Mouse (Mus musculus): ENCODE results near the gene Hoxc12. TPM values are rescaled to one million over a fixed set of nuclear protein-coding genes. Genes with fewer than 3 reads are reported as not detected.

The Hoxc12 gene
- polyA plus RNA-seq, 1 experiment from 2014 or later = not detected

DNA sequence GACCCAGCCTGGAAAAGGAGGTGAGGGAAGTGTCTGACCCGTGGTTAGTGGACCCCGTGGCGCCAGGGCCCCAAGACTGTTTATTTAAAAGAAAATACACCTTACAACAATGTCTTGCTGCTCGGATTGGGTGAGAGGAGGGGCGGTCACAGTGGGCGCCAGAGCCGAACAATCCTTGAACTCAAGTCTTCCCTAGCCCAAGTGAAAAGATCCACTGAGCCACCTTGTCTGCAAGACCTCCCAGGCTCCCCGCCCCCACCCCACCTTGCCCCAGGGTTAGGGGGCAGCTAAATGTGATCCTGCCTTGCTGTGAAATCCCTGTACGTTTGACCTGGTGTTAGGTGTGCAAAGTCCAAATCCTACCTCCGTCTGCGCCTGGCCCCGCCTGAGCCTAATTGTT is 20.3 kb downstream of the Hoxc12 start:
- Histone ChIP-seq H3K4me2 (replicated peaks; ENCODE audit: low read depth, low read length) (peak overlapping the region; percentile 63), H3K9ac (ENCODE audit: low read depth, low read length) (peak overlapping the region; percentile 80; the same call in 1 of the 2 replicates), H3K27ac (ENCODE audit: low read depth, low read length) (peak overlapping the region; percentile 90; the same call in 1 of the 2 replicates), H3K27me3 (ENCODE audit: control insufficient read depth, insufficient read depth, low read length) (peaks cover 17% of the 10 kb centered on the region), H3K4me1 (ENCODE audit: control insufficient read depth, insufficient read depth, low read length) (peaks cover 31% of the 10 kb centered on the region), H3K9me3 (ENCODE audit: control insufficient read depth, low read length) (no peaks in the 10 kb centered on the region), H3K36me3 (ENCODE audit: control insufficient read depth, insufficient read depth, low read length) (no peaks in the 10 kb centered on the region), H3K4me3 (ENCODE audit: low read length) (peak overlapping the region; percentile 59)
- peak; percentile 10; the same call in 1 of the 2 replicates for ATAC-seq (ENCODE audit: low FRiP score, low TSS enrichment)
- WGBS = 3% methylated on average over 12 of the region's 12 CpGs

DNA sequence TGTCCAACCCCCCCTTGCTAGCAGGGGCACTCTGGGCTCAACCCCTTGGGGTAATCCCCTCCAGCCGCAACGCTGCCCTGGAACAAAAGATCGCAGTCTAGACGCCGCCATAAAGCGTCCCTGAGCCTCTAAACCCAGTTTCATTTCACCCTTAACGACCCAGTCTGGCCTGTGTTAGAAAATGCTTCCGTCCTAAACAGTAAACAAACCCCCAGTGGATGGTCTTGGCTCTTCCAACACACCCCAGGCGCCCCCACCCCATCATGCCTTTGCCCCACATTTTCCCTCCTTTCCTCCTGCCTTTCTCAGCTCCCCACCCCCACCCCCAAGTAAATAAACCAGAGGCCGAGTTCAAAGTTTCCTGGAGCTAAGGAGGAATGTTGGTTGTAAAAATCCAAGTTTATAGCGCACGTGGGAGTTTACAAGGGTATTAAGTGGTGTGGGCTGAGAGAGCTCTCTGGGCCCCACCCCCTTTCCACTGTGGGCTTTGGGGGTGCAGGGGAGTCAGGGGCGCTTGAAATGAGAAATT is 23.2 kb downstream of the Hoxc12 start:
- peak overlapping the region; percentile 32 for H3K4me3 ChIP-seq (ENCODE audit: low read length)
- no peaks in the 10 kb centered on the region for H3K36me3 ChIP-seq (ENCODE audit: control insufficient read depth, insufficient read depth, low read length)
- H3K4me1 ChIP-seq (ENCODE audit: control insufficient read depth, insufficient read depth, low read length) = peaks cover 27% of the 10 kb centered on the region
- ATAC-seq (ENCODE audit: low FRiP score, low TSS enrichment) = peak; percentile 45
- no peaks in the 10 kb centered on the region; the same call in 1 of the 2 replicates for H3K27me3 ChIP-seq (ENCODE audit: control insufficient read depth, insufficient read depth, low read length)
- WGBS = 2% methylated on average over 13 of the region's 13 CpGs
- H3K9me3 ChIP-seq (ENCODE audit: control insufficient read depth, low read length) = no peaks in the 10 kb centered on the region
- H3K4me2 ChIP-seq (replicated peaks; ENCODE audit: low read depth, low read length) = peak overlapping the region; percentile 55
- peak overlapping the region; percentile 96 for H3K27ac ChIP-seq (ENCODE audit: low read depth, low read length)
- H3K9ac ChIP-seq (ENCODE audit: low read depth, low read length) = peak overlapping the region; percentile 63

DNA sequence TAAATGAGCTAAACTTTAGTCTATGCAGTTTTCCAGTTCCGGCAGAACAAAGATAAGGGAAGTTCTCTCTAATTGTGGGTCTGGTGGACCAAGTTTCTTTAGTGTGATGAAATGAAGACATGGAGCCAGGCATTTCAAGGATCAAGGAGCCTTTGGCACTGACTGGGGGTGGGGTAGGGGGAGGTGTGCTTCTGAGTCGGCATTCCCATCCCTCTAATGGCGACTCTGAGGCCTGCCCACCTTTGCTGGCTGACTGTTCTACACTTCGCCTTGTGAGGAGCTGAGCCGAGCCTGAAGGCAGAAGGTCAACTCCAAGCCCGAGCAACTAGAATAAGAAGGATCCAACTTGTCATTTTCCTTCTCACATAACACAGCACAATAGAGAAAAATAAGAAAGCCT is 25.2 kb downstream of the Hoxc12 start:
- no peak for ATAC-seq (ENCODE audit: low FRiP score, low TSS enrichment)
- Histone ChIP-seq H3K4me3 (ENCODE audit: low read length) (peak overlapping the region; percentile 22; the same call in 1 of the 2 replicates), H3K4me1 (ENCODE audit: control insufficient read depth, insufficient read depth, low read length) (peaks cover 25% of the 10 kb centered on the region), H3K9ac (ENCODE audit: low read depth, low read length) (peak overlapping the region; percentile 61), H3K36me3 (ENCODE audit: control insufficient read depth, insufficient read depth, low read length) (no peaks in the 10 kb centered on the region), H3K9me3 (ENCODE audit: control insufficient read depth, low read length) (no peaks in the 10 kb centered on the region), H3K4me2 (replicated peaks; ENCODE audit: low read depth, low read length) (peak overlapping the region; percentile 55), H3K27me3 (ENCODE audit: control insufficient read depth, insufficient read depth, low read length) (peaks cover 7% of the 10 kb centered on the region; the same call in 1 of the 2 replicates), H3K27ac (ENCODE audit: low read depth, low read length) (peak overlapping the region; percentile 96)
- 2% methylated on average over 6 of the region's 6 CpGs for WGBS

DNA sequence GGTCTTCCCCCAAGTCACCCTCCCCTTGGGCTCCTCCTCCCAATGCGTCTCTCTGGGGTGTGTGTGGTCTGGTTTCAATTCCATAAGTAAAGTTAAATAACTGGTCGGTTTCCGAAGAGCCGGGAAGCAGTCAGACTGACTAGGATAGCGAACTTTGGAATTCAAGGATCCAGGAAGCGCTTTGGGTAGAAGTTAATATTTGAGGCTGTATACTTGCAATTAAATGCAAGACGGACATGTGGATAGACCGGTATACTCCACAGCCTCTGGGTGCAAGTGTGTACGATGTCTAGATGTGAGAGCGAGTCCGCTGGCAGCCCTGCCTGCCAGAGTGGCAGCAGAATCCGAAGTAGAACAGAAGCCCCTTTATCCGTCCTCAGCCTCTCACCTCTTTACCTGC is 25.9 kb downstream of the Hoxc12 start:
- Histone ChIP-seq H3K36me3 (ENCODE audit: control insufficient read depth, insufficient read depth, low read length) (no peaks in the 10 kb centered on the region), H3K27me3 (ENCODE audit: control insufficient read depth, insufficient read depth, low read length) (peaks cover 7% of the 10 kb centered on the region; the same call in 1 of the 2 replicates), H3K4me2 (replicated peaks; ENCODE audit: low read depth, low read length) (peak overlapping the region; percentile 89), H3K27ac (ENCODE audit: low read depth, low read length) (peak overlapping the region; percentile 95), H3K9ac (ENCODE audit: low read depth, low read length) (peak overlapping the region; percentile 81), H3K9me3 (ENCODE audit: control insufficient read depth, low read length) (no peaks in the 10 kb centered on the region), H3K4me1 (ENCODE audit: control insufficient read depth, insufficient read depth, low read length) (peaks cover 17% of the 10 kb centered on the region), H3K4me3 (ENCODE audit: low read length) (peak overlapping the region; percentile 70)
- 5% methylated on average over 13 of the region's 13 CpGs for WGBS
- ATAC-seq (ENCODE audit: low FRiP score, low TSS enrichment) = no peak

DNA sequence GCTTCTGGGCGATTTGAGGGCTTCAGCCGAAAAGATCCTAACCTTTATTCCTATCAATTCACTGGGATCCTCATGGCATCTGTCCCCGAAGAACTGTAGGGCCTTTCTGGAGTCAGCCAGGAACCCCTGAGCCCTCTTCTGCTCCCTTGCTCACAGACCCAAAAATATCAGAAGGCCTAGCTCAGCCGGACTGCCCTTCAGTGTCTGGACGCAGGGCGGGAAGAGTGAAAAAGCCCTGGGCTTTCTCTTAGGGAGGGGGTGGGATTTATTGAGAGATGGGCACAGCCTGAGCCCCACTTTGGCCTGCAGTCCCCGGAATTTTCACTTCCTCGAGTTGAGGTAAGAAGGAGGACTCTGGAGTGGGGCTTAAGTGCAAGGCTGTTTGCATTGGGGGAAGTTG is 26.7 kb downstream of the Hoxc12 start:
- peak overlapping the region; percentile 70 for H3K4me3 ChIP-seq (ENCODE audit: low read length)
- H3K27me3 ChIP-seq (ENCODE audit: control insufficient read depth, insufficient read depth, low read length) = peaks cover 7% of the 10 kb centered on the region; the same call in 1 of the 2 replicates
- H3K9ac ChIP-seq (ENCODE audit: low read depth, low read length) = peak overlapping the region; percentile 81
- no peaks in the 10 kb centered on the region for H3K36me3 ChIP-seq (ENCODE audit: control insufficient read depth, insufficient read depth, low read length)
- WGBS = 6% methylated on average over 8 of the region's 8 CpGs
- H3K4me1 ChIP-seq (ENCODE audit: control insufficient read depth, insufficient read depth, low read length) = peaks cover 11% of the 10 kb centered on the region; the same call in 1 of the 2 replicates
- H3K4me2 ChIP-seq (replicated peaks; ENCODE audit: low read depth, low read length) = peak overlapping the region; percentile 89
- ATAC-seq (ENCODE audit: low FRiP score, low TSS enrichment) = no peak
- no peaks in the 10 kb centered on the region for H3K9me3 ChIP-seq (ENCODE audit: control insufficient read depth, low read length)
- peak overlapping the region; percentile 95 for H3K27ac ChIP-seq (ENCODE audit: low read depth, low read length)

DNA sequence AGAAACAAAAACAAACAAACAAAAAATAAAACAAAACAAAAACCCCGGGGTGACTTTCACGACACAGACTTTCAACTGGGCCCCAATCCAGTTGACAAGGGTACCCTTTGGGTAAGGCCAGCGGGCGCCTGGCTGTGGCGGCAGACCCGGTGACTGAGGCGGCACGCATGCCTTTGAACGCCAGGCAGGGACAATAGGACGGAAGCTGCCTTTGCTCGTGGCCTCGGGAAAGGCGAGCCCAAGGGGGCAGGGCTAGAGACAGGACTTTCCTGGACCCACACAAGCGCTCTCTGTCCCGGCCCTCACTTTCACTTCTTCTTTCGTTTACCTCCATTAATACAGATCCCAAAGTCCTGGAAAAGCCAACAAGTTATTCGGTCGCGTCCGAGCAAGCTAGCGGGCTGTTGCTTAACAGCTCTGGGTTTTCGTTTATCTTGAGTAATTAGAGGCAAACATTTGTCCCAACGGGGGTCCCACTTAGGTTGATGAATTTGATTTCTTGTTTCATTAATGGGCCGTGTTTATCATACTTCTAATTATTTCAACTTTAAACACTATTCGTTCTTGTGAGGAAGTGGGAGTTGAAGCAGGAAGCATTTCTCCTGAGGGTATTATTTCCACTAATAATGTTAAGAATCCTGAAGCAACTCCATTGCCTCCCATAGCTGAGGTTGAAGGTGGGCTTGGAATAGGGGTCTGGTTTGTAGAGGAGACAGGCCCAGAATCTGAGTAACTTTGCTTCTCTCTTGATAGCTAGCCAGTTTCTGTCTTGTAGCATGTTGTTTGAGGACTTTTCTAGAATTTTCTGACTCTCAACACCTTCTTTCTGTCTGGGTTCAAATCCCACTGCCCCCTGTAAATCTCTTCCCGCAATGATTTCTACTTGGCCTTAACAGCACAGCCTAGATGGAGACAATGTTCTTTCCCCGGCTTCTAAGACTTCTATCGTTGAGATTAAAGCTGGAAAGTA is 27.4 kb downstream of the Hoxc12 start:
- H3K36me3 ChIP-seq (ENCODE audit: control insufficient read depth, insufficient read depth, low read length) = no peaks in the 10 kb centered on the region
- 0 out of 2 replicates have a peak, but pooled peaks have one; percentile 21 for ATAC-seq (ENCODE audit: low FRiP score, low TSS enrichment)
- H3K27me3 ChIP-seq (ENCODE audit: control insufficient read depth, insufficient read depth, low read length) = peaks cover 11% of the 10 kb centered on the region; the same call in 1 of the 2 replicates
- H3K27ac ChIP-seq (ENCODE audit: low read depth, low read length) = peak overlapping the region; percentile 95
- H3K4me1 ChIP-seq (ENCODE audit: control insufficient read depth, insufficient read depth, low read length) = 0 out of 2 replicates have a peak, but pooled peaks cover 11% of the 10 kb centered on the region
- WGBS = 2% methylated on average over 28 of the region's 28 CpGs
- peak overlapping the region; percentile 81 for H3K9ac ChIP-seq (ENCODE audit: low read depth, low read length)
- no peaks in the 10 kb centered on the region for H3K9me3 ChIP-seq (ENCODE audit: control insufficient read depth, low read length)
- peak overlapping the region; percentile 89 for H3K4me2 ChIP-seq (replicated peaks; ENCODE audit: low read depth, low read length)
- peak overlapping the region; percentile 70 for H3K4me3 ChIP-seq (ENCODE audit: low read length)

DNA sequence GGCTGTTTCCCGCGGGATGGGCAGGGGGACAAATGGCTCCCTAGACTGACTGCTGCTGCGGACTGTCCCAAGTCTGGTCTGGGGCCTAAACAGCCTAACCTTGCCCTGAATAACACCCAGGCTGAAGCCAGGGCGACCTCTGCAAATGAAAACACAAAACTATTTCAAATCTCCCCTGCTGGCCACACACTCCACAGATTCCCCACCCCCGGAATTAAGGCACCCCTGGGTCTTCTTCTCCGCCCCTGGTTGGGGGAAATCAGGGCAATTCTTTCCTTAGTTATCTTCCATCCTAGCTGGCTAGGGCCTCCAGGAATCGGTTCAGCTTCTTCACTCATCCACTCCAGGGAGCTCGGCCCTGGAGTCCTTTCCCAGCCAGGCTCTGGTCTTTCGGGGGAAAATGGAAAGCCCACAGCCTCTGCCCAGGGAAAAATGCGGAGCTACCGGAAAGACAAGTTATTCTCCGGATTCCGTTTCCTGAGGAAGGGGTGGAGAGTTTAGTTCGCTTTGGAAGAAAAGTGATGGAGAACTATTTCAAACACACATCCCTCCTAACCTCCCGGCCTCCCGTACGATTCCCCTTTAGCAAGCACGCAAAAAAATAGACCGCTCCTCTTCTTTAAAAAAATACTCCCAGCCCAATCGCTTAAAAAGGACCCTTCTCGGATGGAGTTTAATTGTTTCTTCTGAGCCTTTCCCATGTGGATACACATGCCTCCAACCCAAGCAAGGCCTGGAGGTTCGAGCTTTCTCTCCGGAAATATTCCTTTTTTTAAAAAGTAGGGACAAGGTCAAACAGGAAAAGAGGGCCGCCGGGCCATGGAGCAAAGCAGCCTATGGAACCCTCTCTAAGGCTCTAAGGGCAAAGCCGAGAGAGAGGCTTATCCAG is 28.7 kb downstream of the Hoxc12 start:
- 4% methylated on average over 26 of the region's 26 CpGs for WGBS
- Histone ChIP-seq H3K36me3 (ENCODE audit: control insufficient read depth, insufficient read depth, low read length) (no peaks in the 10 kb centered on the region), H3K9me3 (ENCODE audit: control insufficient read depth, low read length) (no peaks in the 10 kb centered on the region), H3K9ac (ENCODE audit: low read depth, low read length) (peak overlapping the region; percentile 81), H3K27me3 (ENCODE audit: control insufficient read depth, insufficient read depth, low read length) (peaks cover 12% of the 10 kb centered on the region; the same call in 1 of the 2 replicates), H3K4me1 (ENCODE audit: control insufficient read depth, insufficient read depth, low read length) (0 out of 2 replicates have a peak, but pooled peaks cover 4% of the 10 kb centered on the region), H3K4me3 (ENCODE audit: low read length) (peak overlapping the region; percentile 70), H3K4me2 (replicated peaks; ENCODE audit: low read depth, low read length) (peak overlapping the region; percentile 89), H3K27ac (ENCODE audit: low read depth, low read length) (peak overlapping the region; percentile 95)
- no peak for ATAC-seq (ENCODE audit: low FRiP score, low TSS enrichment)
